Mouse (Mus musculus) spleen, adult 2 months (tissue): ENCODE results near the gene Acot13. TPM values are rescaled to one million over a fixed set of nuclear protein-coding genes. Genes with fewer than 3 reads are reported as not detected.
"Not testable (repeated sequence)": the region's sequence is repeated elsewhere in the genome, so short reads cannot be mapped to it uniquely, and the experiment has no call there.

ENCODE experiments used
- DNase-seq, 2 experiments: peaks; one replicate each; pipeline versions ENCODE4 v3.0.0 to v3.0.0-alpha.2; 2012 to 2021; ENCODE audit warnings: low spot score in 2 of 2, low read depth in 1 of 2
- H3K27ac ChIP-seq: fragments of 200-500 bp; 2 replicates; pipeline ENCODE4 v1.5.1; 2012; ENCODE audit warnings: low read length, inconsistent platforms; ENCODE audit not compliant: insufficient read depth
- H3K27me3 ChIP-seq: fragments of 200-500 bp; 2 replicates; pipeline ENCODE4 v1.6.1; 2012; ENCODE audit warnings: mild to moderate bottlenecking, moderate library complexity, low read length, inconsistent platforms; ENCODE audit not compliant: control insufficient read depth, insufficient read depth
- H3K36me3 ChIP-seq: fragments of 200-500 bp; 2 replicates; pipeline ENCODE4 v1.6.1; 2012; ENCODE audit warnings: mild to moderate bottlenecking, low read length, inconsistent platforms; ENCODE audit not compliant: control insufficient read depth, insufficient read depth
- H3K4me1 ChIP-seq: fragments of 200-500 bp; 2 replicates; pipeline ENCODE4 v1.6.1; 2011; ENCODE audit warnings: inconsistent platforms; ENCODE audit not compliant: control insufficient read depth, insufficient read depth, insufficient read length
- H3K4me3 ChIP-seq: fragments of 200-500 bp; 2 replicates; pipeline ENCODE4 v1.5.1; 2011; ENCODE audit warnings: mild to moderate bottlenecking, inconsistent platforms; ENCODE audit not compliant: insufficient read depth, insufficient read length; ENCODE audit errors: extremely low read depth
- CTCF ChIP-seq: fragments of 200-500 bp; IDR thresholded peaks from 2 replicates; pipeline ENCODE4 v1.5.1; 2011; ENCODE audit warnings: mild to moderate bottlenecking, inconsistent platforms; ENCODE audit not compliant: insufficient read depth, insufficient read length, insufficient replicate concordance; ENCODE audit errors: extremely low read depth
- POLR2A ChIP-seq: fragments of 200-500 bp; IDR thresholded peaks from 2 replicates; pipeline ENCODE4 v1.6.1; 2011; ENCODE audit warnings: low read depth, low read length, inconsistent platforms
- WGBS: fragments of 180-500 bp; shearing (Covaris S2); methylation state at CpG from one replicate; pipeline ENCODE4 v1.1.7; 2018; 5-methylcytosine and 5-hydroxymethylcytosine counted together
- polyA plus RNA-seq: library from polyadenylated mRNA; depleted of rRNA; stranded (reverse); fragments of >200 nt; gene quantifications from 2 replicates; pipeline ENCODE4 v1.2.3, GENCODE M21; 2012

Gene Acot13
- polyA plus RNA-seq, 1 experiment, result 15.8 TPM

- WGBS, result 83% methylated on average over 4 of the region's 4 CpGs
- TF ChIP-seq CTCF (no peak), POLR2A (no peak)
- Histone ChIP-seq H3K27ac (no peak overlapping the region), H3K4me1 (no peaks in the 10 kb centered on the region), H3K36me3 (no peaks in the 10 kb centered on the region), H3K4me3 (no peak overlapping the region), H3K27me3 (no peaks in the 10 kb centered on the region)
- DNase-seq, result no peak
Observed at GRCm38 (mm10) chr13:24849318-24849717, 18.0 kb upstream of the Acot13 start.

DNA sequence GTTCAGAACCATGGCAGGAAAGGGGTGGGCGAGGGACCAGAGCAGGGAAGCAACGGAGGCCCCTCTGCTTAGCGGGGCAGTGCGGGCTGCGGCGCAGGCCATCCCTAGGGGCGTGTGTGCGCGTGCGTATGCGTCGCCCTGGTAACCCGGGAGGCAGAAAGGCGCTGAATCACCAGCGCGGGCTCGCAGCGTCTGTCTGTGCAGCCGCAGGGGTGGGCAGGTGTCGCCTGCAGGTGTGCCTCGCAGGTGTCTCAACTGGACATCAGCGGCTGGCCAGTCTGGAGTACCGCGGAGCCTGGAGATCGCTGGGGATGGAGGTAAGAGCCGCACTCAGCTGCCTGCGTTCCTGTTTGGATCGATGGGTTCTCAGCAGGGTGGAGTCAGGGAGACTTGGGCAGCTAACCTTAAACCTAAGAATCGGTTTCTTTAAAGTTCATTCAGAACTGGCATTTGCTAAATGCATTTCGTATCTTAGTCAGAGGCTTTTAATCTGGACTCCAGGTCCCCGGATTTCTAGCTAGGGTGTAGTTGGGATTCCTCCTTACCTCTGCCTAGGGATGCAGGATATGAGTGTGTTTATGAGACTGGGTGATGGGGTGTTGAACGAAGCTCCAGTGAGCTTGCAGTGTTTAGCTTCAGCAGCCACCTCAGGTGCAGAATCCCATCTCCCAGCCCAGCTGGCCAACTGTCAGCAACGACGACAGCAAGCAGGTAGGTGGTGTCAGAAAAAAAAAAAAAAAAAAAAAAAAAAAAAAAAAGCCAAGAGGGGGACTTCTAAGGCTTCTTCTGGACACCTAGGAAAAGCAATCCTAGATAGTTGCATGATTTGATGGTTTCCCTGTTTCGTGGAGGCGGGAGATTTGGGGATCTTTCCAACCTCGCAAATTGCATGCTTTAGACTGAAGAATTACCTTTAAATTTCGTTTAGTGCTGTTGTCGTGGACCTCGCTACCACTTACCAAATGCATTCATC lies 13.9 kb upstream of the Acot13 start, which contains the start of gene D130043K22Rik:
Gene D130043K22Rik (plus strand): TSS at position 153 of the 973 bp plus-strand sequence.
- no peak for TF ChIP-seq POLR2A
- TF ChIP-seq CTCF, result no peak
- 20% methylated on average over 40 of the region's 40 CpGs for WGBS
- H3K4me3 ChIP-seq, result peak within 1 kb of the TSS; percentile 14; the same call in 1 of the 2 replicates

GRCm38 (mm10) chr13:24841702-24842101 lies 10.4 kb upstream of the Acot13 start:
- H3K4me1 ChIP-seq, result no peaks in the 10 kb centered on the region
- H3K27ac ChIP-seq, result no peak overlapping the region
- H3K27me3 ChIP-seq, result no peaks in the 10 kb centered on the region
- 93% methylated on average over 3 of the region's 3 CpGs for WGBS
- H3K4me3 ChIP-seq, result no peak overlapping the region
- TF ChIP-seq POLR2A, result no peak
- TF ChIP-seq CTCF, result no peak
- no peak for DNase-seq
- peaks cover 10% of the 10 kb centered on the region for H3K36me3 ChIP-seq

More for the DNA sequence above, 13.9 kb upstream of the Acot13 start, which contains the start of gene D130043K22Rik:
- Histone ChIP-seq H3K27ac (no peak within 1 kb of the TSS), H3K36me3 (peaks cover 4% of the 10 kb centered on the region; the same call in 1 of the 2 replicates), H3K4me1 (no peaks in the 10 kb centered on the region), H3K27me3 (no peaks in the 10 kb centered on the region)
- peak in 1 of 2 experiments; percentile 17 for DNase-seq

GRCm38 (mm10) chr13:24839831-24840230 lies 8.5 kb upstream of the Acot13 start:
- Histone ChIP-seq H3K27me3 (no peaks in the 10 kb centered on the region), H3K4me3 (no peak overlapping the region), H3K36me3 (peaks cover 11% of the 10 kb centered on the region), H3K4me1 (no peaks in the 10 kb centered on the region), H3K27ac (no peak overlapping the region)
- WGBS, result 49% methylated on average over 3 of the region's 3 CpGs
- no peak for DNase-seq
- TF ChIP-seq CTCF (no peak), POLR2A (no peak)

DNA sequence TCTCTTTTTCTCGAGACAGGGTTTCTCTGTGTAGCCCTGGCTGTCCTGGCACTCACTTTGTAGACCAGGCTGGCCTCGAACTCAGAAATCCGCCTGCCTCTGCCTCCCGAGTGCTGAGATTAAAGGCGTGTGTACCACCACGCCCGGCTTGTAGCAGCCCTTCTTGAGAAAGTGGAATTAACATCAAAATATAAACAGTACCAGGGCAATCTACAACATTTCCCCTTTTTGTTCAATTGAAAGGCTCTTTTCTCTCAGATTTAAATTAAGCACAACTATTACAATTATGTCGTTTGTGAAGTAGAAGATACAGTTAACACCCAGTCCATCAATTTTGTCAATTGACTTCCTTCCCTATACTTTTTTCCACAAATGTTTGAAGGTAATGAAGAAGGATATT lies 6.4 kb upstream of the Acot13 start:
- H3K4me1 ChIP-seq, H3K27ac ChIP-seq, H3K4me3 ChIP-seq, H3K27me3 ChIP-seq, DNase-seq: not testable (repeated sequence)
- 88% methylated on average over 8 of the region's 8 CpGs for WGBS
- H3K36me3 ChIP-seq, result peaks cover 11% of the 10 kb centered on the region

- Histone ChIP-seq H3K27me3 (no peaks in the 10 kb centered on the region), H3K36me3 (peaks cover 1% of the 10 kb centered on the region; the same call in 1 of the 2 replicates), H3K4me3 (no peak overlapping the region), H3K27ac (no peak overlapping the region), H3K4me1 (peaks cover 6% of the 10 kb centered on the region; the same call in 1 of the 2 replicates)
- DNase-seq, result no peak
- TF ChIP-seq POLR2A, result no peak
- no peak for TF ChIP-seq CTCF
- WGBS, result 48% methylated on average over 2 of the region's 2 CpGs
Observed at GRCm38 (mm10) chr13:24832811-24833155, 1.4 kb upstream of the Acot13 start.
